Mouse (Mus musculus): ENCODE results near the gene Olfr704. TPM values are rescaled to one million over a fixed set of nuclear protein-coding genes. Genes with fewer than 3 reads are reported as not detected.

Gene Olfr704
- not detected in 2 replicates for polyA plus RNA-seq (2015; fragmentation: Nextera tagmentation; extraction: Ambion mirVana)

DNA sequence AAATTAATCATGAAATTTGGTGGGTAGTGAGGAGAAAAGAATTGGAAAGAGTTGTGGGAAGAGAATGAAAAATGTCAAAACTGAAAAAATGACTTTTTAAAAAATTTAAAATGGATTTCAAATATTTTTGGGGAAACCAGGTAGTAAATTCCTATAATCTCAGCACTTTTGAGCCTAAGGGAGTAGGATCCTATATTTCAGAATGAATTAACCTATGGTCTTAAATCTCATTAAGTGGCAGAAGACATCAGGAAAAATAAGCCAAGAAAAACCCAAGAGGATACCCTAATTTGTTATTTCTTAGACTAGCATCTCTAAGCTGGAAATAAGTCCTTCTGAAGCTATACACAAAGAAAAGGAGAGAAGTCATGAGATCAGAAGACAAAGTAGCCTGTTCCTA is at the start of gene Olfr704:
Olfr704 (plus strand) TSS at position 301 of the 400 bp plus-strand sequence.

DNA sequence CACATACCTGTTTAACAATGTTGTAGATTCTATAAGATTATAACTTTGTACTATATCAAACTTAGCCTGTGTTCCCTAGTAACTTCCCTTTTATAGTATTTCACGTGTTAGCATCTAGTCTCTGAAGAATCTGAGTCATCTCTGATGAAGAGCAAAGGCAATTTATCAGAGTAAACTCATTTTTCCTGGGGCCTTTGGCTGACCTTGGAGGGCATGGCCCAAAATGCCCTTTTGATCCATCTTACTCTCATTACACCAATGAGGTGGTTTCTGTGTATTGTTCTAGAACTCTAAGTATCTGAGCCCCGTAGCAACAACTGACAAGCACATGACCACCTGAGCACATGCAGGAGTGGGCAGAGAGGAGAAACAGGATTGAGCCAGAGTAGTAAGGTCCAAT is 49.2 kb upstream of the Olfr704 start, which contains the start of gene Olfr701:
Olfr701 (plus strand) TSS at position 301 of the 400 bp plus-strand sequence.

DNA sequence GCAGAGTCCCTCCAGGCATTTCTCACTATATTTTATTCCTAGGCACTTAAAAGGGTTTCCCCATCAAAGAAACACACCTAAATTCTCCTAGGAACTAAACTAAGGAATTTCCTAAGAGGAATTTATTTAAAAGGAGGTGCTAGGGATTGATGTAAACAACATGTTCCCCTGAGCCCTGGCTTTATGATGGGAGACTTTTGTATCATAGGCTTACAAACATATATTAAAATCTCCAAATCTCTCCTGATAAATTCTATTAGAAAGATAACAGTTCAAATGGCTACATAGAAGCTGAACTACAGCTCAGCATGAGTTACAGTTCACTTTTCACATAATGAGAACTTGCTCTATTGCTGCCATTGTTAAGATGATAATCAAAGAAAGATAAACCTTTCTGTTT is 29.2 kb upstream of the Olfr704 start, which contains the start of gene Olfr702:
Olfr702 (minus strand) TSS at position 101 of the 400 bp plus-strand sequence.

DNA sequence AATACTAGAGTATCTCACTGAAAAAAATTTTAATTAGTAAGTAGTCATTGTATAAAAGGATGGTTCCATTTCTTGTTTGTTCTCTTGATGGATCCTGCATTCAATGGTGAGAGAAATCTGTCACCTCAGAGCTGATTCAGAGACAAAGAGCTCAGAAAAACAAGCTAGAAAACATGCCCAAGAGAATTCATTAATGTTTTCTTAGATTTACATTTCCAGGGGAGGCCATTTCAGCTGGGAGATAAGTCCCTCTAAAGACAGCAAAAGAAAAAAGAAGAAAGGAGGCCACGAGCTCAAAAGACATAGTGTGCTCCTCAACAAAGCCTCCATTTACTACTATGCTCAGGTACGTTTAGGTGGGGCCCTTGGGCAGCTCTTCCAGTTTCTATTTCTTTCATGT is 19.9 kb upstream of the Olfr704 start, which contains the start of gene Olfr703:
Olfr703 (plus strand) TSS at position 301 of the 400 bp plus-strand sequence.

DNA sequence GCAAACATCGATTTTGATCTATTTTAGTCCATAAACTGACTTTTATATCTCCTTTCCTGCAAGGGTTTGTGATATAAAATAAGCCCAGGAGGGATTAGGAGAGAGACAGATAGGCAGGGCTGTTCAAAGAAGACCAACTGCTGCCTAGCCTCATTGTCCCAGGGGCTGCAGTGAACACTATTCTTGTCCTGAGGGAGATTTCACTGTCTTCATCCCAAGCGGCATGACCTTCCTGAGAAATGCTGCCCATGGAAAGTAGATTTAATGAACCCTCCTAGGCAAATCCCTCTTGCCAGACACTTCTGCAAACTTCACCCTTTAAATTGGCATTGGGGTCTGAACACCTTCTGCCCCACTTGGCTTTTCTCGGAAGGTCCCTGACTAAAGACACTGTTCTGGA is 13.8 kb downstream of the Olfr704 start, which contains the start of gene Olfr705:
Olfr705 (minus strand) TSS at position 101 of the 400 bp plus-strand sequence.

DNA sequence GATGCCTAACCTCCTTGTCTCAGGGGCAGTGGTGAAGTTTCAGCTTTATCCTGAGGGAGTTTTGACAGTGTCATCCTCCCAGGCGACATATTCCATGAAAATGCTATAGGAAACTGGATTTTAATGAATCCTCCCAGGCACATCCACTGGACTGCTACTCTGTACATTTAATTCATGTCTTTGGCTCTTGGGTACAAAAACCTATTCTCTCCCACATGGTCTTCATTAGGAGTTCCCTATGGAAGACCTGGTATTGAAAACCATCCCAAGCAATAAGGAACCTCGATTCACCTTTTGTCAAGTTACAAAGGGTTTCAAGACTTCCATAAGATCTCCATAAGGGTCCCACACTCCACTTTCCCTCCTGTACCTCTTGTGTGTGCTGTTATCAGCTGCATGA is 25.1 kb downstream of the Olfr704 start, which contains the start of gene Olfr706:
Olfr706 (minus strand) TSS at position 101 of the 400 bp plus-strand sequence.

DNA sequence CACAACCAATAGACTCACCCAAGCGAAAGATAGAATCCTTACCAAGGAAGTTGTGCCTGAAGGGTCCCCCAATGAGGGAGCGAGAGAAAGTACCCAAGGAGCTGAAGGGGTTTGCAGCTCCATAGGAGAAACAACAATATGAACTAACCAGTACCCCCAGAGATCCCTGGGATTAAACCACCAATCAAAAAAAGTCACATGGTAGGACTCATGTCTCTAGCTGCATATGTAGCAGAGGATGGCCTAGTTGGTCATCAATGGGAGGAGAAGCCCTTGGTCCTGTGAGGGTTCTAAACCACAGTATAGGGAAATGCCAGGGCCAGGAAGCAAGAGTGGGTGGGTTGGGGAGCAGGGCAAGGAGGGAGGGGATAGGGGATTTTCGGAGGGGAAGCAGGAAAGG is 38.2 kb downstream of the Olfr704 start, which contains the start of gene Olfr707:
Olfr707 (minus strand) TSS at position 101 of the 400 bp plus-strand sequence.

DNA sequence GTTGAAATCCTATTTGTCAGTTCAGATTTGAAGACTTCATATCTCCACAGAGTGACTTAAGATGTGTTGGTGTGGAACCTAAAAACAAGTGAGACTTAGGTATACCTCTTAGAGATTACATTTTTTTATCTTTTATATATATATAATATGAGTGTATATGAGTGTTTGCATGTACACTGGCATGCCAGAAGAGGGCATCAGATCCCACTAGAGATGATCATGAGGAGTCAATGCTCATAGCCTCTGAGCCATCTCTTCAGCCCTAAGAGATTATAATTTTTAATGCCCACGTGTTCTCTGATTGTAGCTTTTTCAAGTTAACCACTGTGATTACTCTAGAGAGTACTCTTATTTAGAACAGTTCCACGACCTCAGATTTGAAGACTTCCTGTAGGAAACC is 44.7 kb downstream of the Olfr704 start, which contains the start of gene Olfr1532-ps1:
Olfr1532-ps1 (plus strand) TSS at position 326 of the 400 bp plus-strand sequence.

Other genes with a start within 250 kb of the Olfr704 start
- not detected in 2 replicates for gene Olfr693, start 182.6 kb upstream of the Olfr704 start, polyA plus RNA-seq (2015; fragmentation: Nextera tagmentation; extraction: Ambion mirVana)
- not detected in 2 replicates for gene Olfr694, start 171.4 kb upstream of the Olfr704 start, polyA plus RNA-seq (2015; fragmentation: Nextera tagmentation; extraction: Ambion mirVana)
- not detected in 2 replicates for gene Olfr695, start 146.8 kb upstream of the Olfr704 start, polyA plus RNA-seq (2015; fragmentation: Nextera tagmentation; extraction: Ambion mirVana)
- gene Olfr697, start 120.7 kb upstream of the Olfr704 start, polyA plus RNA-seq (2015; fragmentation: Nextera tagmentation; extraction: Ambion mirVana) = not detected in 2 replicates
- not detected in 2 replicates for gene Olfr698, start 107.8 kb upstream of the Olfr704 start, polyA plus RNA-seq (2015; fragmentation: Nextera tagmentation; extraction: Ambion mirVana)
- not detected in 2 replicates for gene Olfr699, start 70.0 kb upstream of the Olfr704 start, polyA plus RNA-seq (2015; fragmentation: Nextera tagmentation; extraction: Ambion mirVana)
- gene Olfr700, start 54.4 kb upstream of the Olfr704 start, polyA plus RNA-seq (2015; fragmentation: Nextera tagmentation; extraction: Ambion mirVana) = not detected in 2 replicates
- not detected in 2 replicates for gene Olfr701, start 49.1 kb upstream of the Olfr704 start, polyA plus RNA-seq (2015; fragmentation: Nextera tagmentation; extraction: Ambion mirVana)
- not detected in 2 replicates for gene Olfr702, start 29.3 kb upstream of the Olfr704 start, polyA plus RNA-seq (2015; fragmentation: Nextera tagmentation; extraction: Ambion mirVana)
- gene Olfr703, start 19.8 kb upstream of the Olfr704 start, polyA plus RNA-seq (2015; fragmentation: Nextera tagmentation; extraction: Ambion mirVana) = not detected in 2 replicates
- gene Olfr705, start 13.7 kb downstream of the Olfr704 start, polyA plus RNA-seq (2015; fragmentation: Nextera tagmentation; extraction: Ambion mirVana) = not detected in 2 replicates
- gene Olfr706, start 25.0 kb downstream of the Olfr704 start, polyA plus RNA-seq (2015; fragmentation: Nextera tagmentation; extraction: Ambion mirVana) = not detected in 2 replicates
- gene Olfr707, start 38.1 kb downstream of the Olfr704 start, polyA plus RNA-seq (2015; fragmentation: Nextera tagmentation; extraction: Ambion mirVana) = not detected in 2 replicates
- not detected in 2 replicates for gene Olfr1532-ps1, start 44.8 kb downstream of the Olfr704 start, polyA plus RNA-seq (2015; fragmentation: Nextera tagmentation; extraction: Ambion mirVana)
- not detected in 2 replicates for gene Olfr709-ps1, start 69.0 kb downstream of the Olfr704 start, polyA plus RNA-seq (2015; fragmentation: Nextera tagmentation; extraction: Ambion mirVana)
- gene Olfr710, start 85.1 kb downstream of the Olfr704 start, polyA plus RNA-seq (2015; fragmentation: Nextera tagmentation; extraction: Ambion mirVana) = not detected in 2 replicates
- not detected in 2 replicates for gene Olfr6, start 100.8 kb downstream of the Olfr704 start, polyA plus RNA-seq (2015; fragmentation: Nextera tagmentation; extraction: Ambion mirVana)
- not detected in 2 replicates for gene Olfr711, start 112.3 kb downstream of the Olfr704 start, polyA plus RNA-seq (2015; fragmentation: Nextera tagmentation; extraction: Ambion mirVana)
- gene Olfr2, start 142.9 kb downstream of the Olfr704 start, polyA plus RNA-seq (2015; fragmentation: Nextera tagmentation; extraction: Ambion mirVana) = not detected in 2 replicates
- not detected in 2 replicates for gene Olfr713, start 168.0 kb downstream of the Olfr704 start, polyA plus RNA-seq (2015; fragmentation: Nextera tagmentation; extraction: Ambion mirVana)
- gene Olfr714, start 207.8 kb downstream of the Olfr704 start, polyA plus RNA-seq (2015; fragmentation: Nextera tagmentation; extraction: Ambion mirVana) = not detected in 2 replicates
- gene Olfr17, start 230.0 kb downstream of the Olfr704 start, polyA plus RNA-seq (2015; fragmentation: Nextera tagmentation; extraction: Ambion mirVana) = not detected in 2 replicates
- gene Olfr715b, start 247.2 kb downstream of the Olfr704 start, polyA plus RNA-seq (2015; fragmentation: Nextera tagmentation; extraction: Ambion mirVana) = not detected in 2 replicates